In the genomic region with DNA sequence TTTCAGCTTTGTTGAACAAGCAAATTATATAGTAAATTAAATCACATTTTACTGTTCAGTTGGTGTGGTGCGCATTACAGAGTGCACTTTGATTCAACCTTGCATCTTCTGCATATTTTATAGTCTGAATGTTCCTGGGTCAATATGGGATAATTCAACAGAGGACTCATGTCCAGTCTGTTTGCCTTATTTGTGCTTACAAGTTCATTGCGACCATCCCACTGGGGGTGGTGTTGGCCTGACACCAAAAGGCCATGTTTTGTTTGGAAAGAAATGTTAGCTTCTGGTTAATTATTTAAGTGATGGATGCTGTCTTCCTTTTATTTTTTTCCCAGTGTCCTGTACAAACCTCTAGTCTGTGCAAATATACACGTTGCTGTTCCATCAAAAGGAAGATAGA, we compare ENCODE assay signal across 18 mouse cellular contexts. TPM values are rescaled to one million over a fixed set of nuclear protein-coding genes. Genes with fewer than 3 reads are reported as not detected.
DNase-seq lines count a peak whose midpoint lies in the region; ATAC-seq and TF ChIP-seq lines count a peak whose summit lies in the region.
"Had no signal": no experiment of that assay in that cellular context is flagged by ENCODE, and none has a peak within 500 bp of the region (broad histone marks: within the 10 kb centered on the region; RNA-seq: fewer than 3 reads in every experiment).

No protein-coding gene starts in this region.

- no peak overlapping the region for H3K4me2 ChIP-seq in forebrain, postnatal 0 days (ENCODE audit: low read depth)
- H3K4me2 ChIP-seq: heart, embryonic 12.5 days; hindbrain, embryonic 14.5 days; intestine, embryonic 15.5 days; lung, embryonic 15.5 days had no signal

- H3K79me2 ChIP-seq in heart, adult 2 months (replicated peaks; ENCODE audit: control insufficient read depth, insufficient read depth, low read length): no peaks in the 10 kb centered on the region

- intact Hi-C loops in left cerebral cortex, postnatal 4 days (cut with DNase I): no loop called here
- intact Hi-C loops in left cerebral cortex, postnatal 14 days (cut with DNase I): no loop called here
- intact Hi-C loops in heart, adult 2 months (cut with DNase I): no loop called here

- H3K27me3 ChIP-seq in forebrain, postnatal 0 days (ENCODE audit: insufficient read depth, low read length): no peaks in the 10 kb centered on the region
- no peaks in the 10 kb centered on the region for H3K27me3 ChIP-seq in heart, adult 2 months (ENCODE audit: control insufficient read depth, insufficient read depth, low read length)
- H3K27me3 ChIP-seq: heart, embryonic 12.5 days; intestine, embryonic 15.5 days; lung, embryonic 15.5 days had no signal

- 36% methylated on average over 3 of the region's 3 CpGs for WGBS in forebrain, postnatal 0 days
- 56% methylated on average over 3 of the region's 3 CpGs for WGBS in heart, adult 2 months

- no peak overlapping the region; the same call in 1 of the 2 replicates for H3K9ac ChIP-seq in forebrain, postnatal 0 days
- H3K9ac ChIP-seq in heart, adult 2 months (ENCODE audit: low read depth, low read length): no peak overlapping the region
- H3K9ac ChIP-seq: heart, embryonic 12.5 days; hindbrain, embryonic 14.5 days; intestine, embryonic 15.5 days; lung, embryonic 15.5 days had no signal

- peaks cover 7% of the 10 kb centered on the region; the same call in 1 of the 2 replicates for H3K4me1 ChIP-seq in forebrain, postnatal 0 days (ENCODE audit: insufficient read depth)
- H3K4me1 ChIP-seq in heart, adult 2 months (ENCODE audit: control insufficient read depth, insufficient read depth, low read length): no peaks in the 10 kb centered on the region
- H3K4me1 ChIP-seq: heart, embryonic 12.5 days; intestine, embryonic 15.5 days; lung, embryonic 15.5 days; midbrain, embryonic 10.5 days had no signal

- TF ChIP-seq POLR2A in heart, adult 2 months (IDR thresholded peaks at IDR 0.05; ENCODE audit: insufficient read depth, low read depth, low read length): no peak

- 0 out of 2 replicates have a peak, but pooled peaks have one; percentile 7 for ATAC-seq in frontal cortex, adult (ENCODE audit: low TSS enrichment)
- no peak for ATAC-seq in forebrain, postnatal 0 days
- ATAC-seq: intestine, embryonic 15.5 days had no signal

- DNase-seq in frontal cortex, postnatal 36 days (ENCODE audit: low spot score in 2 of 2): no peak
- DNase-seq in left cerebral cortex, postnatal 4 days: peak; percentile 2
- DNase-seq in left cerebral cortex, postnatal 14 days (ENCODE audit: low spot score in 2 of 2): no peak
- no peak for DNase-seq in forebrain, postnatal 0 days
- DNase-seq in kidney, postnatal 25 days: peak; percentile 16 to 35
- DNase-seq in heart, adult 2 months: no peak
- DNase-seq: adrenal gland, adult 2 months; cerebellum, postnatal 25 days; embryo, embryonic 11 days; gastrocnemius, adult 2 months; thymus, postnatal 14 days had no signal

- H3K27ac ChIP-seq in forebrain, postnatal 0 days (ENCODE audit: low read depth, low read length): peak overlapping the region; percentile 60
- no peak overlapping the region for H3K27ac ChIP-seq in heart, adult 2 months
- H3K27ac ChIP-seq: gastrocnemius, adult 2 months; hindbrain, embryonic 14.5 days; intestine, embryonic 15.5 days; lung, embryonic 15.5 days; macrophage; midbrain, embryonic 10.5 days had no signal

- TF ChIP-seq EP300 in heart, adult 2 months (IDR thresholded peaks at IDR 0.05; ENCODE audit: insufficient read depth, low read depth, low read length): no peak

- H3K4me3 ChIP-seq in forebrain, postnatal 0 days (ENCODE audit: low read depth, low read length): no peak overlapping the region
- no peak overlapping the region for H3K4me3 ChIP-seq in heart, adult 2 months
- H3K4me3 ChIP-seq: gastrocnemius, adult 2 months; heart, embryonic 12.5 days; intestine, embryonic 15.5 days; lung, embryonic 15.5 days; midbrain, embryonic 10.5 days had no signal

- no peak for TF ChIP-seq CTCF in forebrain, postnatal 0 days (IDR thresholded peaks at IDR 0.05; ENCODE audit: low read depth)
- TF ChIP-seq CTCF in heart, adult 2 months (IDR thresholded peaks at IDR 0.05): no peak

- H3K9me3 ChIP-seq in forebrain, postnatal 0 days (ENCODE audit: low read length): no peaks in the 10 kb centered on the region
- H3K9me3 ChIP-seq: heart, embryonic 12.5 days; intestine, embryonic 15.5 days; lung, embryonic 15.5 days; midbrain, embryonic 10.5 days had no signal

- H3K36me3 ChIP-seq in forebrain, postnatal 0 days (ENCODE audit: insufficient read depth): no peaks in the 10 kb centered on the region
- no peaks in the 10 kb centered on the region for H3K36me3 ChIP-seq in heart, adult 2 months (ENCODE audit: control insufficient read depth, insufficient read depth, low read length)
- H3K36me3 ChIP-seq: heart, embryonic 12.5 days; intestine, embryonic 15.5 days; lung, embryonic 15.5 days; midbrain, embryonic 10.5 days had no signal

RNA-seq across cellular contexts. Expression of a gene that starts 48.7 kb away (rescaled TPM):
- total RNA-seq in left cerebral cortex, postnatal 4 days (2021): 10 to 100 TPM; 47.8 to 53.4 TPM
- total RNA-seq in left cerebral cortex, postnatal 14 days (2021): 10 to 100 TPM; 48.3 to 52.8 TPM
- total RNA-seq in forebrain, postnatal 0 days (2014; rRNA removed): 23.9 and 36.7 TPM in 2 replicates
- polyA plus RNA-seq in forebrain, postnatal 0 days (2015; fragmentation: Nextera tagmentation; extraction: Ambion mirVana): 37.6 and 41.9 TPM in 2 replicates
- total RNA-seq in heart, adult 2 months (2021): 1 to 10 TPM; 4.3 to 7.5 TPM
- polyA plus RNA-seq in heart, adult 2 months (2012; rRNA removed): 12.7 and 13.3 TPM in 2 replicates

Comparison
In these comparisons a context has a peak if more than half of its experiments do, and no peak if none do; other contexts are left out.
1. DNase-seq: peak in left cerebral cortex, postnatal 4 days (single experiment) and kidney, postnatal 25 days (2 of 2); none in frontal cortex, postnatal 36 days (0 of 2), left cerebral cortex, postnatal 14 days (0 of 2), forebrain, postnatal 0 days (single experiment) and heart, adult 2 months (0 of 2).